In the genomic region with DNA sequence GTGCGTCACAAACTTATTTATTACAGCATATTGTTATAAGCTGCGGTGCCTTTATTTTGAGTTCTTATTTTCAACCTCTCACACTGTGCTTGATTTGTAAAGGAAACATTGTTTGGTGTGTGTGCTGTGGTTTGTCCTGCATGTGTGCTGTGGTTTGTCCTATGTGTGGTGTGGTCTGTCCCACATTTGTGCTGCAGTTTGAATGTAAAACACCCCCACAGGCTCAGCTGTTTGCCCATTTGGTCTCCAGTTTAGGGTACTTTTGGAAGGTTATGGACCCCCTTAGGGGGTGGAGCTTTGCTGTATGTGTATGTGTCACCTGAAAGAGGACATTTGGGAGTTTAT, we compare ENCODE assay signal across 17 mouse cellular contexts.
"Had no signal": no experiment of that assay in that cellular context is flagged by ENCODE, and none has a peak within 500 bp of the region (broad histone marks: within the 10 kb centered on the region; RNA-seq: fewer than 3 reads in every experiment).

No protein-coding gene starts in this region.

- DNase-seq: kidney, postnatal 4 days; layer of hippocampus, adult 9-11 months; liver, embryonic 13.5 days; lung, adult 2 months; retina, postnatal 1 day; right cerebral cortex, postnatal 25 days; spleen, adult 18-20 months; thymus, postnatal 25 days had no signal

- H3K27ac ChIP-seq: intestine, embryonic 15.5 days; liver, embryonic 13.5 days; macrophage; midbrain, embryonic 10.5 days; midbrain, embryonic 13.5 days; neural tube, embryonic 13.5 days; stomach, embryonic 15.5 days had no signal

- H3K36me3 ChIP-seq: intestine, embryonic 15.5 days; liver, embryonic 13.5 days; midbrain, embryonic 10.5 days; midbrain, embryonic 13.5 days; neural tube, embryonic 13.5 days; stomach, embryonic 15.5 days had no signal

- H3K4me2 ChIP-seq: intestine, embryonic 15.5 days; liver, embryonic 13.5 days; midbrain, embryonic 13.5 days; neural tube, embryonic 13.5 days; stomach, embryonic 15.5 days had no signal

- H3K27me3 ChIP-seq: intestine, embryonic 15.5 days; liver, embryonic 13.5 days; megakaryocyte, embryonic 14.5 days; midbrain, embryonic 13.5 days; neural tube, embryonic 13.5 days; stomach, embryonic 15.5 days had no signal

- H3K9ac ChIP-seq: intestine, embryonic 15.5 days; liver, embryonic 13.5 days; midbrain, embryonic 13.5 days; neural tube, embryonic 13.5 days; stomach, embryonic 15.5 days had no signal

- H3K4me1 ChIP-seq: intestine, embryonic 15.5 days; liver, embryonic 13.5 days; megakaryocyte, embryonic 14.5 days; midbrain, embryonic 10.5 days; midbrain, embryonic 13.5 days; neural tube, embryonic 13.5 days; stomach, embryonic 15.5 days had no signal

- ATAC-seq: midbrain, embryonic 13.5 days; midbrain, embryonic 16.5 days had no signal

- H3K9me3 ChIP-seq: intestine, embryonic 15.5 days; liver, embryonic 13.5 days; midbrain, embryonic 10.5 days; midbrain, embryonic 13.5 days; neural tube, embryonic 13.5 days; stomach, embryonic 15.5 days had no signal

- H3K4me3 ChIP-seq: intestine, embryonic 15.5 days; liver, embryonic 13.5 days; megakaryocyte, embryonic 14.5 days; midbrain, embryonic 10.5 days; midbrain, embryonic 13.5 days; myocyte; neural tube, embryonic 13.5 days; stomach, embryonic 15.5 days had no signal
